Mouse (Mus musculus) spleen, adult 10 weeks (tissue): ENCODE measurements around the gene Usp18. TPM values are rescaled to one million over a fixed set of nuclear protein-coding genes. Genes with fewer than 3 reads are reported as not detected.

Experiments
- polyA plus RNA-seq: library from polyadenylated mRNA; stranded (reverse); fragments of 350-450 nt; fragmentation: Illumina TruSeq; extraction: RNeasy Lipid Tissue Mini Kit (QIAGEN cat#74804); gene quantifications from one replicate; pipeline ENCODE4 v1.2.3, GENCODE M21; 2015; ENCODE audit warnings: low replicate concordance; ENCODE audit not compliant: insufficient read depth

The Usp18 gene
- 19.2 TPM for polyA plus RNA-seq

DNA sequence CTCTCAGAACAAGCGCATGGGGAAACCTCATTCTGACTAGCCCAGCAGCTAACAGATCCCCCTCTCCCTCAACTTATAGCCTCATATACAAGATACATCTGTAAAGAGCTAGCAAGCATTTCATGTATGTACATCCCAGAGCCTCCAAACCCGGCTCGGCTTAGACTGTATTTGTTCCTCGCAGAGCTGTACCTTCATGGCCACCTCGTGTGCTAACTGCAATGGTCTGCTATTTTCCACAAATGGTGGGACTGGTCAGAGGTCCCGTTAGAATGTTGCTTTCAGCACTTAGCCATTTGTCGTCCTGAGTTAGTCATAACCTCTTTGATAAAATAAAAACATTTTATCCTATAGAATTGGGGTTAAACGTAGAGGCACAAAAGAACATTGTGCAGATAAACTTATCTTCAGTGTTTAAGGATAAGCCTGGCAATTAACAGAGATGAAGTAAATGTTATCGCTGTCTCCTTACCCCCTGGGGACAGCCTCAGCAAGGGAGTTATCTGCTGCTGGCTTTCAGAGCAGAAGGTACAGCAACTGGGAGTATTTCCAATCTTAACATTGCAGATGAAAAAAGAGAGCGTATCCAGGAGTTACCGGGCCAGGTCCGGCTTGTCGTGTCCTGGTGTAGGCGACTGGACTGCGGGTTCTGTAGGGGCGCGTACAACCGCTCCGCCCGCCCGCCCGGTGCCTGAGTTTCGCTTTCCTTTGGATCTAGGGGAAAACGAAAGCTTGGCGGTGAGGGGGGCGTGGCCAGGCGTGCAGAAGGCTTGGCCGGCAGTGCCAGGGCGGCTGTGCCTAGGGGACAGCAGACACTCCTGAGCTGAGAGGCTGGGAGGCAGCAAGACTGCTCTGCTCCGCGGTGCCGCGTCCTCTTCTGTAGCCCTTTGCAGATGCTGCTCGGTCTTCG, at the start of gene Usp18:
Gene Usp18, plus strand, starts transcription at position 780 of the 910 bp plus-strand sequence.

DNA sequence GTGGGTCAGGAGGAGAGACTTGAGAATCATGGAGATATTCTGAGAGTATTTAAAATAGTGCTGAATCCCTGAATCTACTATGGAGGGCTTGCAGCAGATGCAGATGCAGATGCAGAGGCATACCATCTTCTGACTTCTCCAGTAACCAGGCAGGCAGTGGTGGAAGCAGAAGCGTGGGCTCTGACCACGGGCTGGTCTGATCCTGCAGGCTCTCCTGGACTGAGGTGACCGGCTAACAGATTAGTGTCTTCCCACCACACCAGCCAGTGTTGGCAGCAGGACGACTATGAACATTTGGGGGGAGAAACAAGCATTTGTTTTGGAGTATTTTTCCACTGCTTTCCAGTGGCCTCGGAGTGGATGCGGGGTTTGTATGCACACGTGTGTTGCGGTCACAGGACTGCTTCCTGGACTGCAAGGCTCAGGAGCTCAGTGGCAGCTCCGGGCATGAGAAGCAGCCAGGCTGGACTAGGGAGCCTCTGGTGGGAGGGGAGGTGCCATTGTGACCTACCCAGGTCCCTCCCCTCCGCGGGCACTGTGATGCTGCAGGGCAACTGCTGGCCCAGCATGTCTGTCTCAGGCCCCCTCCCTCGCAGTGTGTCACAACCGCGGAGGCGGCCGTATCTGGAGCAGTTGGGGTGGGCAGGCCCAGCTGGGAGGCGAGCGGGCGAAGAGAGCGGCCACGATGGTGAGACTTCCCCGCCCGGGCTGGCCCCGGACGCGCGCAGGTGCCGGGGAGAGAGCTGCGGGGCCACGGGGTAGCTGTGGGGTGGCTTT, 35.4 kb upstream of the Usp18 start, which contains the start of gene Tuba8:
Gene Tuba8, plus strand, starts transcription at position 548 of the 777 bp plus-strand sequence.

DNA sequence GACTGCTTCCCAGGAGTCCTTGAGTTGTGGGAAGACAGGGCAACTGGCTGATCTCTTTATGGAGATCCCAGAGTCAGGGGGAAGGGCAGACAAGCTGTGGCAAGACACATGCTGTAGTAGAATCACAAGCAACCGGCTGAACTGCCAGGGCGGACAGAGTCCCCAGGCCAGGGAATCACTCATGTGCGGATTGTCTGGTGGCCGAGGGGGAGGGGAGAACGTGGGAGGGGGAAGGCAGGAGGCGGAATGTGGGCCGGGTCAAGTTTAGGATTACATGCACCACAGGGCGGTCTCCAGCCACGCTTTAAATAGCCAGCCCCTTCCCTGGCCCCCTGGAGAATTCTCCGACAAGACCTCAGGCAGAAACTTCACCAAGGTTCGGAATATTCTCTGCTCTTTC, 54.2 kb downstream of the Usp18 start, which contains the start of gene Slc6a13:
Gene Slc6a13, plus strand, starts transcription at position 274 of the 400 bp plus-strand sequence.

Other genes with a start within 250 kb of the Usp18 start
- gene Mical3, start 114.9 kb upstream of the Usp18 start, polyA plus RNA-seq, result 15.9 TPM
- gene Pex26, start 62.2 kb upstream of the Usp18 start, polyA plus RNA-seq, result 7.7 TPM
- 0.17 TPM for gene Tuba8, start 35.2 kb upstream of the Usp18 start, polyA plus RNA-seq
- gene Slc6a13, start 54.3 kb downstream of the Usp18 start, polyA plus RNA-seq, result 0.33 TPM
- gene Slc6a12, start 97.2 kb downstream of the Usp18 start, polyA plus RNA-seq, result 1.8 TPM
- gene Iqsec3, start 227.8 kb downstream of the Usp18 start, polyA plus RNA-seq, result not detected